Mouse (Mus musculus) limb, embryonic 10.5 days (tissue): ENCODE data around the gene Pigyl. TPM values are rescaled to one million over a fixed set of nuclear protein-coding genes. Genes with fewer than 3 reads are reported as not detected.
A peak's percentile ranks its signal among the peaks of the same experiment; 100 is the strongest.

Experiments
- DNase-seq: peaks from one replicate; pipeline ENCODE4 v3.0.0-alpha.2; 2017; ENCODE audit warnings: low spot score
- H3K27ac ChIP-seq: fragments of 300-500 bp; sonication (generic); 2 replicates; pipeline ENCODE4 v1.5.1; 2016; ENCODE audit warnings: mild to moderate bottlenecking
- H3K27me3 ChIP-seq: fragments of 300-500 bp; sonication (generic); 2 replicates; pipeline ENCODE4 v1.6.1; 2016; ENCODE audit warnings: low read depth, mild to moderate bottlenecking; ENCODE audit not compliant: poor library complexity, severe bottlenecking
- H3K36me3 ChIP-seq: fragments of 300-500 bp; sonication (generic); 2 replicates; pipeline ENCODE4 v1.6.1; 2016; ENCODE audit warnings: mild to moderate bottlenecking, moderate library complexity
- H3K4me1 ChIP-seq: fragments of 300-500 bp; sonication (generic); 2 replicates; pipeline ENCODE4 v1.6.1; 2016
- H3K4me3 ChIP-seq: fragments of 300-500 bp; sonication (generic); 2 replicates; pipeline ENCODE4 v1.5.1; 2016; ENCODE audit warnings: mild to moderate bottlenecking, moderate library complexity
- H3K9me3 ChIP-seq: fragments of 300-500 bp; sonication (generic); replicated peaks from 2 replicates; pipeline ENCODE4 v1.6.1; 2016; ENCODE audit warnings: mild to moderate bottlenecking
- WGBS: fragments of 180-500 bp; shearing (Covaris S2); methylation state at CpG from one replicate; pipeline ENCODE4 v1.1.7; 2016; 5-methylcytosine and 5-hydroxymethylcytosine counted together
- polyA plus RNA-seq: library from polyadenylated mRNA; unstranded; fragments of >200 nt; fragmentation: Nextera tagmentation; extraction: Ambion mirVana; gene quantifications from 2 replicates; pipeline ENCODE4 v1.2.1, GENCODE M21; 2016

Pigyl gene
- polyA plus RNA-seq, 1 experiment from 2014 or later, result 47.1 TPM

- 3% methylated on average over 35 of the region's 35 CpGs for WGBS
- H3K27ac ChIP-seq, result peak overlapping the region; percentile 77
- no peaks in the 10 kb centered on the region for H3K9me3 ChIP-seq
- H3K27me3 ChIP-seq, result peaks cover 42% of the 10 kb centered on the region
- DNase-seq, result peak; percentile 69
- peaks cover 21% of the 10 kb centered on the region for H3K4me1 ChIP-seq
- no peaks in the 10 kb centered on the region for H3K36me3 ChIP-seq
- H3K4me3 ChIP-seq, result peak overlapping the region; percentile 48
Measured at GRCm38 (mm10) chr9:22131226-22131981, 25.2 kb upstream of the Pigyl start.

- Histone ChIP-seq H3K4me3 (peak overlapping the region; percentile 48), H3K4me1 (peaks cover 28% of the 10 kb centered on the region), H3K9me3 (no peaks in the 10 kb centered on the region), H3K27me3 (peaks cover 49% of the 10 kb centered on the region), H3K36me3 (no peaks in the 10 kb centered on the region), H3K27ac (no peak overlapping the region; the same call in 1 of the 2 replicates)
- 37% methylated on average over 11 of the region's 11 CpGs for WGBS
- DNase-seq, result no peak
Measured at GRCm38 (mm10) chr9:22132220-22132619, 24.4 kb upstream of the Pigyl start.

DNA sequence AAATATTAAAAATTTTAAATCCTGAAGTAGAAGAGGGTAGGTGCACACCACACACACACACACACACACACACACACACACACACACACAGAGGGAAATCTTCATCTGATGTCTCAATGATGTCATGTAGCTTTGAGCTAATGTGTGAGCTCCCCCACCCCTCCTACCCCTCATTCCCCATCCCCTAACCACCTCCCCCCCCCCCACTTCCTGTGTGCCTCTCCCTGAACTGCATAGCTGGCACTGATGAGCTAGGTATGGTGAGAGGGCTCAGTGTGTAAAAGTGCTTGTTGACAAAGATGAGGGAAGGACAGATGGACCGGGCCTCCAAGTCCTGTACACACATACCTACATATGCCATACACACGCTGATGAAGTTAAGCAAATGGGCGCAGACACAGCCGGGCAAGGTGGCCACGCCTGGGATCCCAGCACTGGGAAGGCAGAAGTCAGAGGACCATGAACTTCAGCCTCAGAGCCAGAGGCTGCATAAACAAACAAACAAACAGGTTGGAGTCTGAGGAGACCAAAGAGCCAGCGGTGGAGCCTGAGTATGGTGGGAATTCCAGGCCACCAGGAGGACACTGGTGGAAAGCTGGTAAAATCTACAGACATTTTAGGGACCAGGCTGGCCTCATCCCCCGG lies 22.3 kb upstream of the Pigyl start:
- Histone ChIP-seq H3K27me3 (peaks cover 57% of the 10 kb centered on the region), H3K36me3 (no peaks in the 10 kb centered on the region), H3K9me3 (no peaks in the 10 kb centered on the region), H3K27ac (no peak overlapping the region), H3K4me3 (no peak overlapping the region), H3K4me1 (peaks cover 35% of the 10 kb centered on the region)
- WGBS, result 81% methylated on average over 7 of the region's 7 CpGs
- DNase-seq, result no peak

DNA sequence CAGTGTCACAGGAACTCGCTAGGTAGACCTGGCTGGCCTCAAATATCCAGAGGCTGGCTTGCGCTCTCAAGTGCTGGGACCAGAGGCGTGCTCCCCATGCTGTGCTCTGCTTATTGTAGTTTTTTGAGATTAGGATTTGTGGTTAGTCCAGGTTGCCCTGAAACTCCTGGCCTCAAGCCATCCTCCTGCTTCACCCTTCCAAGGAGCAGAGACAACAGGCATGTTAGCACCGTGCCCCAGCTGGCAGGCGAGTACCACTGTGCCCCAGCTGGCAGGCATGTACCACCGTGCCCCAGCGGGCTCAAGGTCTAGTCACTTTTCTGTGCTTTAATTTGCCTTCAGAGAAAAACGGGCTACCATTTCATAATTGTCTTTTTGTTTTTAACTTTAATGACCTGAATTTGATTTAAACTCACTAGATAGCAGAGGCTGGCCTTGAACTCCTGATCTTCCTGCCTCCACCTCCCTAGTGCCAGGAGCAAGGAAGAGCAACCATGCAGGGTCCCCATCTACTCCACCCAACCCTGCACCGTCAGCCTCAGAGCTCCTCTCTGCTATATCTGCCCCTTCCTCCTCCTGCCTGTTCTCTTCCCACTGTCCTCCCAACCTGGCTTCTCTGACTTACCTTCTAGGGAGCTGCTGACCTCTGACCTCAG lies 21.5 kb upstream of the Pigyl start:
- no peak overlapping the region for H3K27ac ChIP-seq
- H3K27me3 ChIP-seq, result peaks cover 54% of the 10 kb centered on the region
- no peaks in the 10 kb centered on the region for H3K36me3 ChIP-seq
- WGBS, result 82% methylated on average over 9 of the region's 9 CpGs
- H3K9me3 ChIP-seq, result no peaks in the 10 kb centered on the region
- DNase-seq, result no peak
- H3K4me1 ChIP-seq, result peaks cover 35% of the 10 kb centered on the region
- no peak overlapping the region; the same call in 1 of the 2 replicates for H3K4me3 ChIP-seq

DNA sequence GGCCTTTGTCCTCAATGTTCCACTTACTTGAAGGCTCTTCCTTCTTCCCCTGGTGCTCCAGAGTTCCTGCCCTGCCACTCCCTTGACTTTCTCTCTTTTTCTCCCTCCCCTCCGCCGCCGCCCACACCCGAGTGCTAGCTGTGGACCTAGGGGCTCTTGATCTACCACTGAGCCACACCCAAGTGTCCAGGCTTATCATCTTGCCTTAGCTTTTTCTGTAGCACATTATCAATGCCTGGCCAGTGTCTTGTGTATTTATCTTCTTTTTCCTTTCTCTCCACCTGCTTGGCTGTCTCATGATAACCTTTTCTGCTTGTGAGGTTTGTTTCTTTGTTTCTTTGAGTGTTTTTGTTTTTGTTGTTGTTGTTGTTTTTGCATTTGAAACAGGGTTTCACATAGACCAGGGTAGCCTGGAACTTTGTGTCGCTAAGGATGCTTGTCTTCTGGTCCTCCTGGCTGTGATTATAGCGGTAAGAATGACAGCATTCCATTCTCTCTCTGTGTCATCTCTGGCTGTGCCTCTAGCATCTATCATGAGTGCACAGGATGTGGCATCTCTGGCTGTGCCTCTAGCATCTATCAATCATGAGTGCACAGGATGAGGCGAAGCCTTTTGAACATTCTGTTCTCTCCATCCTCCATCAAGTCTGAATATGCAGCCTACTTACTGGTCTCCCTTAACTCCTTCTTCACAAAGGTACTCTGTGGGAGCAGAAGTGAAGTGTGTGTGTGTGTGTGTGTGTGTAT lies 20.8 kb upstream of the Pigyl start, which contains the start of gene Acp5:
TSS of gene Acp5 (minus strand) at position 68 of the 747 bp plus-strand sequence.
- H3K9me3 ChIP-seq, result no peaks in the 10 kb centered on the region
- H3K4me3 ChIP-seq, result no peak within 1 kb of the TSS; the same call in 1 of the 2 replicates
- H3K27me3 ChIP-seq, result peaks cover 47% of the 10 kb centered on the region
- 75% methylated on average over 7 of the region's 7 CpGs for WGBS
- H3K4me1 ChIP-seq, result peaks cover 29% of the 10 kb centered on the region
- no peaks in the 10 kb centered on the region for H3K36me3 ChIP-seq
- DNase-seq, result no peak
- H3K27ac ChIP-seq, result 0 out of 2 replicates have a peak within 1 kb of the TSS, but pooled peaks have one; percentile 19

- H3K4me3 ChIP-seq, result peak overlapping the region; percentile 21; the same call in 1 of the 2 replicates
- peaks cover 18% of the 10 kb centered on the region for H3K4me1 ChIP-seq
- H3K36me3 ChIP-seq, result no peaks in the 10 kb centered on the region
- peaks cover 38% of the 10 kb centered on the region for H3K27me3 ChIP-seq
- H3K27ac ChIP-seq, result peak overlapping the region; percentile 19
- no peak for DNase-seq
- no peaks in the 10 kb centered on the region for H3K9me3 ChIP-seq
- WGBS, result 6% methylated on average over 22 of the region's 23 CpGs
Measured at GRCm38 (mm10) chr9:22136765-22137547, 19.7 kb upstream of the Pigyl start.

GRCm38 (mm10) chr9:22138480-22138879 lies 18.2 kb upstream of the Pigyl start:
- Histone ChIP-seq H3K4me3 (no peak overlapping the region), H3K4me1 (peaks cover 14% of the 10 kb centered on the region), H3K27ac (no peak overlapping the region), H3K36me3 (no peaks in the 10 kb centered on the region), H3K9me3 (no peaks in the 10 kb centered on the region), H3K27me3 (peaks cover 27% of the 10 kb centered on the region)
- WGBS, result 46% methylated on average over 2 of the region's 2 CpGs
- no peak for DNase-seq

DNA sequence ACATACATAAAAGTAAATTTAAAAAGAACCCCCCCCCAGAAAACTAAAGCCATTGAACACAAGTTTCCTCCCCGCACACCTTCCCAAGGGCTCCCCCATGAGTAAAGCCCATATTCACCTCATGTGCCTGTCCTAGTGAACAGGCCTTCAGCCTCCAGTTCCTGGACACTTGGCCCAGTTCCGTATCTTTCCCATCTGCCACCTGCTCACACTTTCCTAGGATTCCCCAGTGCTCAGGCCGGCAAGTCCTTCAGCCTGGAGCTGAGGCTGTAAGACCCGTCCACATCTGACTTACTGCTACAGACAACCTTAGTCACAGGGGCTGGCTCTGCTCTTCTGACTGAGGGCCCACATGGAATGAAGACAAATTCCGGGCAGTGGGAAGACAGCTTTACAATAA lies 16.9 kb upstream of the Pigyl start:
- DNase-seq, result no peak
- WGBS, result 90% methylated on average over 5 of the region's 5 CpGs
- H3K27ac ChIP-seq, result no peak overlapping the region
- H3K4me1 ChIP-seq, result peaks cover 14% of the 10 kb centered on the region
- H3K9me3 ChIP-seq, result no peaks in the 10 kb centered on the region
- H3K4me3 ChIP-seq, result no peak overlapping the region
- peaks cover 27% of the 10 kb centered on the region for H3K27me3 ChIP-seq
- no peaks in the 10 kb centered on the region for H3K36me3 ChIP-seq

- Histone ChIP-seq H3K27ac (no peak overlapping the region), H3K4me3 (no peak overlapping the region), H3K9me3 (0 out of 2 replicates have a peak, but pooled peaks cover 5% of the 10 kb centered on the region), H3K27me3 (no peaks in the 10 kb centered on the region), H3K36me3 (no peaks in the 10 kb centered on the region), H3K4me1 (no peaks in the 10 kb centered on the region)
- peak; percentile 92 for DNase-seq
- WGBS, result 59% methylated on average over 17 of the region's 17 CpGs
Measured at GRCm38 (mm10) chr9:22143108-22144037, 13.3 kb upstream of the Pigyl start.

DNA sequence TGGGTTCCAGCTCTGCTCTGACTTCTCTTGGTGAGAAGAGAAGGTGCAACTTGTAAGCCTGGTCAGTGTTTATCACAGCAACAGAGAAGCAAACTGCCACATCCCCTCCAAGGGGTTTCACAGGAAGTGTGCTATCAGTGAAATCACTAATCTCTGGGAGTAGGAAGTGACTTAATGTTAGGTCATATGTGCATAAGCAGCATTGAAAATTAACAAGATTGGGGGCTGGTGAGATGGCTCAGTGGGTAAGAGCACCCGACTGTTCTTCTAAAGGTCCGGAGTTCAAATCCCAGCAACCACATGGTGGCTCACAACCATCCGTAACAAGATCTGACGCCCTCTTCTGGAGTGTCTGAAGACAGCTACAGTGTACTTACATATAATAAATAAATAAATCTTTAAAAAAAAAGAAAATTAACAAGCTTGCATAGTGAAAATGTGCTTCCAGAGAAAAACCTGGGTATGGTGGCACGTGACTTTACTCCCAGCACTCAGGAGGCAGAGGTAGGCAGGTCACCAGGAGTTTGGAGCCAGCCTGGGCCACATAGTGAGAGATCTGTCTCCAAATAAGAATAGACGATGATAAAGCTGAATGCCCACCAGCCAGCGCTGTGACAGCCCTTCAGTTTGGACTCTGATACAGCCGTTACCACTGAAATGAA lies 12.2 kb upstream of the Pigyl start:
- 89% methylated on average over 8 of the region's 8 CpGs for WGBS
- no peaks in the 10 kb centered on the region for H3K4me1 ChIP-seq
- H3K27me3 ChIP-seq, result no peaks in the 10 kb centered on the region
- H3K9me3 ChIP-seq, result peaks cover 8% of the 10 kb centered on the region; the same call in 1 of the 2 replicates
- no peak for DNase-seq
- no peak overlapping the region for H3K4me3 ChIP-seq
- H3K36me3 ChIP-seq, result no peaks in the 10 kb centered on the region
- H3K27ac ChIP-seq, result no peak overlapping the region
